Mouse (Mus musculus): ENCODE results near the gene Vmn2r9. TPM values are rescaled to one million over a fixed set of nuclear protein-coding genes. Genes with fewer than 3 reads are reported as not detected.
"Not testable (repeated sequence)": the region's sequence is repeated elsewhere in the genome, so short reads cannot be mapped to it uniquely, and the experiment has no call there.

Vmn2r9 gene
- polyA plus RNA-seq (2015; fragmentation: Nextera tagmentation; extraction: Ambion mirVana): not detected in 2 replicates

DNA sequence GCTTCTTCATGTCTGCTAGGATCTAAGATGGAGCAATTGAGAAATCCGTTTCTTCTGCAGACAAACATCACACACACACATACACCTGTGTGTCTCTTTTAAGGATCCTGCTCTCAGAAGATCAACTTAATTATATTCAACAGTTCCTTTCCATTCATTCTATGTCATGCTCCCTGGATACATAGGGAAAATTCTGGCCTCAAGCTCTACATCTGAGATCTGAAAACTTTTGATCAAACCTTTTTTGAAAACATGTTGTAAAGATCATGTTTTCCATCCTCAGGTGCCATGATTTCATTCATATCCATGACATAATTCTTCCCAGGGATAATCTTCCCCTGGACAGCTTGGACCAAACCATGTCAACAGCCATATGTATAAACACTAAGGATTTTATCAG, at the start of gene Vmn2r9:
Gene Vmn2r9, minus strand, starts transcription at position 101 of the 400 bp plus-strand sequence.
- not testable (repeated sequence) for ATAC-seq (ENCODE audit: low FRiP score); H3K4me3 ChIP-seq; H3K9me3 ChIP-seq; H3K36me3 ChIP-seq; H3K4me2 ChIP-seq; H3K27me3 ChIP-seq; H3K9ac ChIP-seq; H3K4me1 ChIP-seq (replicated peaks); H3K27ac ChIP-seq
- 79% methylated on average over 1 of the region's 1 CpGs for WGBS

DNA sequence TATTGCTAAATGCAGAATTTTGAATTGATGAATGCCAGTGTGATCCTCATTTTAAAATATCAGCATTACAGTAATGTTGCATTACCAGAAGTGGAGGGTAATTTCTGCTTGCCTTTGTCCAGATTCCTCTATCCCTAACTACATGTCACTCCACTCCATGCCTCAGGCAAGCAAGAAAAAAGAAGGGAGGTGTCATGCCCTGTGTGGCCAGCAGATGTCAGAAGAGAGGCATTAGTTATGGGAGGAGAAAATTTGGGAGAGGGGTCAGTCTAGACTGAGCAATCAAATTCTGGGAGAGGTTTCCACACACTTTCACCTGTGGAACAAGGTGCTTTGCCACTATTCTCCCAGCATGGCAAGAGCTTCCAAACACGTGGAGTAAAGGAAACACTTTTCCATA, 14.3 kb upstream of the Vmn2r9 start:
- not testable (repeated sequence) for H3K36me3 ChIP-seq; H3K27ac ChIP-seq; ATAC-seq (ENCODE audit: low FRiP score); H3K4me1 ChIP-seq (replicated peaks); H3K9me3 ChIP-seq; H3K4me3 ChIP-seq; H3K27me3 ChIP-seq; H3K4me2 ChIP-seq; H3K9ac ChIP-seq
- 11% methylated on average over 1 of the region's 1 CpGs for WGBS

DNA sequence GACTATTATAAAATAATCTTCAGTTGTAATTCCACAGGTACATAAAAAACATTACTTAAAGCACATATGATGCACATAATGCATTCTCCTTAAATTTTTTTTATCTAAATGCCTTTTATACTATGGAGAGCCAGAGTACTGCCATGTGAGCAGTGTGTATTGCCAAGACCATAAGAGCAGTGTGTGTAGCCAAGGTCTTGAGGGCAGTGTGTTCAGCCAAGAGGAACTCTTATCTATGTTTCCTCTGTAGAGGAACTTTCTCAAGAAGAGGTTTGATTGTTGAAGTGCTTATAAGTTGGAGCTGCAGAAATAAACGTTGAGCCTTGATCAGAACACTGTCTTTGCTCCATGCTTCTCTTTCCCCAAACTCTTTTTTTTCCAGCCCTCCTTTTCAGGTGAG, 2.9 kb downstream of the Vmn2r9 start:
- 36% methylated on average over 1 of the region's 1 CpGs for WGBS
- Histone ChIP-seq H3K27me3 (no peaks in the 10 kb centered on the region), H3K9ac (no peak overlapping the region), H3K27ac (no peak overlapping the region), H3K36me3 (no peaks in the 10 kb centered on the region), H3K9me3 (no peaks in the 10 kb centered on the region), H3K4me2 (no peak overlapping the region), H3K4me3 (no peak overlapping the region), H3K4me1 (replicated peaks) (no peaks in the 10 kb centered on the region)
- ATAC-seq (ENCODE audit: low FRiP score): no peak

DNA sequence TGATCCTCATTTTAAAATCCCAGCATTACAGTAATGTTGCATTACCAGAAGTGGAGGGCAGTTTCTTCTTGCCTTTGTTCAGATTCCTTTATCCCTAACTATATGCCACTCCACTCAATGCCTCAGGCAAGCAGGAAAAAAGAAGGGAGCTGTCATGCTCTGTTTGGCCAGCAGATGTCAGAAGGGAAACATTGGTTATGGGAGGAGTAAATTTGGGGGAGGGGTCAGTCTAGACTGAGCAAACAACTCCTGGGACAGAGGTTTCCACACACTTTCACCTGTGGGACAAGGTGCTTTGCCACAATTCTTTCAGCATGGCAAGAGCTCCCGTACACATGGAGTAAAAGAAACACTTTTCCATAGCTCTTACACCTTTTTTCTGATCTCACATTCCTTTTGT, 16.2 kb downstream of the Vmn2r9 start:
- no peak overlapping the region for H3K4me3 ChIP-seq
- no peak overlapping the region for H3K27ac ChIP-seq
- no peak overlapping the region for H3K9ac ChIP-seq
- no peaks in the 10 kb centered on the region for H3K4me1 ChIP-seq (replicated peaks)
- no peak overlapping the region for H3K4me2 ChIP-seq
- no peak for ATAC-seq (ENCODE audit: low FRiP score)
- no peaks in the 10 kb centered on the region for H3K27me3 ChIP-seq
- H3K9me3 ChIP-seq: no peaks in the 10 kb centered on the region
- 74% methylated on average over 1 of the region's 1 CpGs for WGBS
- H3K36me3 ChIP-seq: no peaks in the 10 kb centered on the region

DNA sequence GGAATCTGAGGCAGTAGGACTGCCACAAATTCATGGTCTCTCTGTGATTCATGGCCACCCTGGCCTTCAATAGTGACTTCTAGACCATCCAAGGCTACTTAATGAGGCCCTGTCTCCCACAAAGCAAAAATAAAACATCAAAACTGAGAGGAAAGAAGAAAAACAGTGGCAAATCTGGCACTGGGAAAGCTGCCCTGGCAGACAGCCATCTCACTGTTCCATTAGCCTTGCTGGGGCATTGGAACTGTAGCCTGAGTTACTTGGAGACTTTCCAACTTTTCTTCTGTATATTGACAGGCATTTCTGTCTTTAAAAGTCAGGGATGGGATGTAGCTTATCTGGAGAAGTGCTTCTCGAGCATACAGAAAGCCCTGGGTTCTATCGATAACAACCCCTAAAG, 29.1 kb downstream of the Vmn2r9 start:
- ATAC-seq (ENCODE audit: low FRiP score): no peak
- H3K4me2 ChIP-seq: no peak overlapping the region
- H3K27me3 ChIP-seq: no peaks in the 10 kb centered on the region
- H3K9ac ChIP-seq: no peak overlapping the region
- no peak overlapping the region for H3K4me3 ChIP-seq
- no peak overlapping the region for H3K27ac ChIP-seq
- H3K9me3 ChIP-seq: no peaks in the 10 kb centered on the region
- 90% methylated on average over 2 of the region's 2 CpGs for WGBS
- H3K4me1 ChIP-seq (replicated peaks): no peaks in the 10 kb centered on the region
- no peaks in the 10 kb centered on the region for H3K36me3 ChIP-seq

DNA sequence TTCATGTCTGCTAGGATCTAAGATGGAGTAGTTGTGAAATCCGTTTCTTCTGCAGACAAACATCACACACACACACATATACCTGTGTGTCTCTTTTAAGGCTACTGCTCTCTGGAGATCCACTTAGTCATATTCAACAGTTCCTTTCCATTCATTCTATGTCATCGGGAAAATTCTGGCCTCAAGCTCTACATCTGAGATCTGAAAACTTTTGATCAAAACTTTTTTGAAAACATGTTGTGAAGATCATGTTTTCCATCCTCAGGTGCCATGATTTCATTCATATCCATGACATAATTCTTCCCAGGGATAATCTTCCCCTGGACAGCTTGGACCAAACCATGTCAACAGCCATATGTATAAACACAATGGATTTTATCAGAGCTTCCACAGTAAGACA, 43.7 kb downstream of the Vmn2r9 start, which contains the start of gene Vmn2r8:
Gene Vmn2r8, minus strand, starts transcription at position 101 of the 400 bp plus-strand sequence.
- H3K27me3 ChIP-seq; H3K9ac ChIP-seq; H3K4me3 ChIP-seq; H3K36me3 ChIP-seq; H3K9me3 ChIP-seq; H3K4me1 ChIP-seq (replicated peaks); H3K4me2 ChIP-seq; ATAC-seq (ENCODE audit: low FRiP score); H3K27ac ChIP-seq: not testable (repeated sequence)
- 69% methylated on average over 2 of the region's 2 CpGs for WGBS

DNA sequence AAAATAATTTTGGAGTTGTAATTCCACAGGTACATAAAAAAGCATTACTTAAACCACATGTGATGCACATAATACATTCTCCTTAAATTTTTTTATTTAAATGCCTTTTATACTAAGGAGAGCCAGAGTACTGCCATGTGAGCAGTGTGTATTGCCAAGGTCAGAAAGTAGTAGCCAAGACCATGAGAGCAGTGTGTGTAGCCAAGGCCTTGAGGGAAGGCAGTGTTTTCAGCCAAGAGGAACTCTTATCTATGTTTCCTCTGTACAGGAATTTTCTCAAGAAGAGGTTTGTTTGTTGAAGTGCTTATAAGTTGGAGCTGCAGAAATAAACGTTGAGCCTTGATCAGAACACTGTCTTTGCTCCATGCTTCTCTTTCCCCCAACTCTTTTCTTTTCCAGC, 48.8 kb downstream of the Vmn2r9 start:
- H3K9me3 ChIP-seq: no peaks in the 10 kb centered on the region
- no peaks in the 10 kb centered on the region for H3K4me1 ChIP-seq (replicated peaks)
- no peak overlapping the region for H3K4me2 ChIP-seq
- H3K4me3 ChIP-seq: no peak overlapping the region
- ATAC-seq (ENCODE audit: low FRiP score): no peak
- no peaks in the 10 kb centered on the region for H3K27me3 ChIP-seq
- 52% methylated on average over 1 of the region's 1 CpGs for WGBS
- no peaks in the 10 kb centered on the region for H3K36me3 ChIP-seq
- H3K9ac ChIP-seq: no peak overlapping the region
- H3K27ac ChIP-seq: no peak overlapping the region

DNA sequence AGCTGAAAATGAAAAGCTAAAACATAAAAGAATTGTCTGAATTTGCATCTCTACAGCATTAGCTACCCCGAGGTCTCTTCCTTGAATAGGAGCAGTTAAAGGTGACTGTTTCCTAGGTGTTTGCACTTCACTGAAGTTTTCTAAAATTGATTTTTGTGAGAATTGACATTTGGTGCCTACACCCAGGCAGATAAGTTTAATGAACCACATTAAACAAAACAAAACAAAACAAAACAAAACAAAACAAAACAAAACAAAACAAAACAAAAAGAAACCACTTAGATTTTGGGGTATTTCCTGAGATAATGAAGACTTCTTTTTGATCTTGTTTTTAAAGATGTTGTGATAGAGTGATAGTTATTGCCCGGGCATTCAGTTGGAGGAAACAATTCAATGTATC, 57.1 kb downstream of the Vmn2r9 start, which contains the start of gene Tmed11:
Gene Tmed11, minus strand, starts transcription at position 101 of the 400 bp plus-strand sequence.
- H3K4me3 ChIP-seq; H3K36me3 ChIP-seq; H3K27ac ChIP-seq; H3K27me3 ChIP-seq; H3K9ac ChIP-seq; H3K4me2 ChIP-seq; H3K4me1 ChIP-seq (replicated peaks); H3K9me3 ChIP-seq; ATAC-seq (ENCODE audit: low FRiP score): not testable (repeated sequence)
- WGBS: 71% methylated on average over 2 of the region's 2 CpGs

DNA sequence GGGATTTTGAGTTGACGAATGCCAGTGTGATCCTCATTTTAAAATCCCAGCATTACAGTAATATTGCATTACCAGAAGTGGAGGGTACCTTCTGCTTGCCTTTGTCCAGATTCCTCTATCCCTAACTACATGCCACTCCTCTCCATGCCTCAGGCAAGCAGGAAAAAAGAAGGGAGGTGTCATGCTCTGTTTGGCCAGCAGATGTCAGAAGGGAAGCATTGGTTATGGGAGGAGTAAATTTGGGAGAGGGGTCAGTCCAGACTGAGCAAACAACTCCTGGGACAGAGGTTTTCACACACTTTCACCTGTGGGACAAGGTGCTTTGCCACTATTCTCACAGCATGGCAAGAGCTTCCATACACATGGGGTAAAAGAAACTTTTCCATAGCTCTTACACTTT, 62.0 kb downstream of the Vmn2r9 start:
- H3K4me3 ChIP-seq; ATAC-seq (ENCODE audit: low FRiP score); H3K9me3 ChIP-seq; H3K4me1 ChIP-seq (replicated peaks); H3K27ac ChIP-seq; H3K9ac ChIP-seq; H3K36me3 ChIP-seq; H3K4me2 ChIP-seq; H3K27me3 ChIP-seq: not testable (repeated sequence)
- WGBS: 36% methylated on average over 1 of the region's 1 CpGs

Other genes starting within 250 kb of the Vmn2r9 start
- 48.8 and 49.1 TPM in 2 replicates for gene Gak, start 222.8 kb downstream of the Vmn2r9 start, polyA plus RNA-seq (2015; fragmentation: Nextera tagmentation; extraction: Ambion mirVana)
- 23.9 and 26.4 TPM in 2 replicates for gene Tmem175, start 222.8 kb downstream of the Vmn2r9 start, polyA plus RNA-seq (2015; fragmentation: Nextera tagmentation; extraction: Ambion mirVana)
- 9.8 and 12.3 TPM in 2 replicates for gene Idua, start 192.3 kb downstream of the Vmn2r9 start, polyA plus RNA-seq (2015; fragmentation: Nextera tagmentation; extraction: Ambion mirVana)
- 23.8 and 27.2 TPM in 2 replicates for gene Dgkq, start 182.9 kb downstream of the Vmn2r9 start, polyA plus RNA-seq (2015; fragmentation: Nextera tagmentation; extraction: Ambion mirVana)
- gene Slc26a1, start 177.0 kb downstream of the Vmn2r9 start, polyA plus RNA-seq (2015; fragmentation: Nextera tagmentation; extraction: Ambion mirVana): 2.0 and 2.7 TPM in 2 replicates
- 4.7 and 5.8 TPM in 2 replicates for gene Fgfrl1, start 160.2 kb downstream of the Vmn2r9 start, polyA plus RNA-seq (2015; fragmentation: Nextera tagmentation; extraction: Ambion mirVana)
- gene Rnf212, start 77.6 kb downstream of the Vmn2r9 start, polyA plus RNA-seq (2015; fragmentation: Nextera tagmentation; extraction: Ambion mirVana): not detected in 2 replicates
- gene Tmed11, start 57.2 kb downstream of the Vmn2r9 start, polyA plus RNA-seq (2015; fragmentation: Nextera tagmentation; extraction: Ambion mirVana): not detected in 2 replicates
- not detected in 2 replicates for gene Vmn2r8, start 43.8 kb downstream of the Vmn2r9 start, polyA plus RNA-seq (2015; fragmentation: Nextera tagmentation; extraction: Ambion mirVana)
- not detected in 2 replicates for gene Vmn2r10, start 153.9 kb upstream of the Vmn2r9 start, polyA plus RNA-seq (2015; fragmentation: Nextera tagmentation; extraction: Ambion mirVana)
- not detected in 2 replicates for gene Vmn2r11, start 207.0 kb upstream of the Vmn2r9 start, polyA plus RNA-seq (2015; fragmentation: Nextera tagmentation; extraction: Ambion mirVana)
- not detected in 2 replicates for gene Vmn2r12, start 245.3 kb upstream of the Vmn2r9 start, polyA plus RNA-seq (2015; fragmentation: Nextera tagmentation; extraction: Ambion mirVana)